Mouse (Mus musculus): ENCODE measurements around the gene Epop.

DNA sequence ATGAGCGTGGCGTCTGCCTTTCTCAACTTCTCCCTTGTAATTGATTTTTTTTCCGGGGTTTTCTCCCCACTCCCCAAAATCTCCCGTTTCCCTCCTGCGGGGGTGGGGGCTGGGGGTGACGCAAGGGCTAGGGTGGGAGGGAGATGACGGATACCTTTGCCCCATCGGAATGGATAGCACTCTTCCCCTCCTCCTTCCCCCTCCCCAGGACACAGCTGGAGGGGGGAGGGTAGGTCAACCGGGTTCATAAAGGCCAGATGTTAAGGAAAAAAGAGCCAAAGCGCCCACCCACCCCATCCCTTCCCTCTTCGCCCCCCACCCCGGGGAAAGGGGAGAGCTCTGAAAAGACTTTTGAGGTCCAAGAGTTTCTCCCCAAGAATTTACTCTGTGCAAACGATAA lies 3.1 kb downstream of the Epop start:
- no peak for TF ChIP-seq CTCF (IDR thresholded peaks at IDR 0.05; ENCODE audit: borderline replicate concordance, extremely low read depth, insufficient read depth, insufficient read length)
- TF ChIP-seq POLR2A (IDR thresholded peaks at IDR 0.05; ENCODE audit: borderline replicate concordance, extremely low read depth, insufficient read depth, insufficient read length, poor library complexity, severe bottlenecking), result no peak

Data from brain, embryonic 14.5 days (tissue).